Mouse (Mus musculus) heart, embryonic 11.5 days (tissue): ENCODE data around the gene Xpnpep3. TPM values are rescaled to one million over a fixed set of nuclear protein-coding genes. Genes with fewer than 3 reads are reported as not detected.

Experiments used
- ATAC-seq: fragments of 200-750 bp; cut with Nextera tagmentation; replicated peaks from 2 replicates; pipeline ENCODE4 v1.8.0; 2017; ENCODE audit warnings: moderate library complexity; ENCODE audit not compliant: insufficient number of reproducible peaks, low FRiP score, low TSS enrichment
- H3K27ac ChIP-seq: fragments of 300-500 bp; sonication (generic); 2 replicates; pipeline ENCODE4 v1.5.1; 2014; ENCODE audit warnings: mild to moderate bottlenecking, low read depth, low read length
- H3K27me3 ChIP-seq: fragments of 300-500 bp; sonication (generic); 2 replicates; pipeline ENCODE4 v1.6.1; 2014; ENCODE audit warnings: mild to moderate bottlenecking, low read length, mixed read lengths; ENCODE audit not compliant: control insufficient read depth, insufficient read depth
- H3K36me3 ChIP-seq: fragments of 300-500 bp; sonication (generic); 2 replicates; pipeline ENCODE4 v1.6.1; 2014; ENCODE audit warnings: mild to moderate bottlenecking, low read length, moderate library complexity, mixed read lengths; ENCODE audit not compliant: control insufficient read depth, insufficient read depth
- H3K4me1 ChIP-seq: fragments of 300-500 bp; sonication (generic); 2 replicates; pipeline ENCODE4 v1.6.1; 2014; ENCODE audit warnings: low read length; ENCODE audit not compliant: control insufficient read depth, insufficient read depth
- H3K4me2 ChIP-seq: fragments of 300-500 bp; sonication (generic); 2 replicates; pipeline ENCODE4 v1.6.1; 2014; ENCODE audit warnings: mild to moderate bottlenecking, moderate library complexity
- H3K4me3 ChIP-seq: fragments of 300-500 bp; sonication (generic); 2 replicates; pipeline ENCODE4 v1.5.1; 2014; ENCODE audit warnings: low read depth, low read length
- H3K9ac ChIP-seq: fragments of 300-500 bp; sonication (generic); 2 replicates; pipeline ENCODE4 v1.6.1; 2014; ENCODE audit warnings: mild to moderate bottlenecking, low read depth, low read length, moderate library complexity
- H3K9me3 ChIP-seq: fragments of 300-500 bp; sonication (generic); replicated peaks from 2 replicates; pipeline ENCODE4 v1.6.1; 2016; ENCODE audit warnings: low read length; ENCODE audit not compliant: control insufficient read depth
- WGBS: fragments of 180-500 bp; shearing (Covaris S2); extraction: QIAGEN DNeasy Blood & Tissue Kit; methylation state at CpG from one replicate; pipeline ENCODE4 v1.1.7; 2014; ENCODE audit not compliant: insufficient replicate concordance; 5-methylcytosine and 5-hydroxymethylcytosine counted together
- polyA plus RNA-seq: library from polyadenylated mRNA; unstranded; fragments of >200 nt; fragmentation: Nextera tagmentation; extraction: Ambion mirVana; gene quantifications from 2 replicates; pipeline ENCODE4 v1.2.1, GENCODE M21; 2014

Xpnpep3 gene
- polyA plus RNA-seq, 1 experiment from 2014 or later = 9.6 TPM

GRCm38 (mm10) chr15:81461523-81461922, 61.6 kb downstream of the Xpnpep3 start:
- Histone ChIP-seq H3K4me3 (no peak overlapping the region), H3K36me3 (no peaks in the 10 kb centered on the region; the same call in 1 of the 2 replicates), H3K4me1 (peaks cover 3% of the 10 kb centered on the region; the same call in 1 of the 2 replicates), H3K27ac (no peak overlapping the region), H3K4me2 (no peak overlapping the region), H3K27me3 (no peaks in the 10 kb centered on the region), H3K9me3 (no peaks in the 10 kb centered on the region), H3K9ac (no peak overlapping the region)
- 76% methylated on average over 7 of the region's 7 CpGs for WGBS
- no peak for ATAC-seq

- peak overlapping the region; percentile 87 for H3K27ac ChIP-seq
- H3K36me3 ChIP-seq = peaks cover 13% of the 10 kb centered on the region
- peaks cover 8% of the 10 kb centered on the region for H3K4me1 ChIP-seq
- ATAC-seq = no peak
- H3K9me3 ChIP-seq = no peaks in the 10 kb centered on the region
- peak overlapping the region; percentile 64 for H3K4me3 ChIP-seq
- 74% methylated on average over 12 of the region's 12 CpGs for WGBS
- peak overlapping the region; percentile 79 for H3K9ac ChIP-seq
- H3K27me3 ChIP-seq = no peaks in the 10 kb centered on the region
- H3K4me2 ChIP-seq = peak overlapping the region; percentile 75
Observed at GRCm38 (mm10) chr15:81465016-81465660, 65.2 kb downstream of the Xpnpep3 start.

GRCm38 (mm10) chr15:81465901-81466737, 66.2 kb downstream of the Xpnpep3 start, which contains the start of gene Rbx1:
Gene Rbx1, plus strand, starts transcription at chr15:81466296.
- H3K4me1 ChIP-seq = peaks cover 8% of the 10 kb centered on the region
- WGBS = under 1% methylated on average over 60 of the region's 62 CpGs

GRCm38 (mm10) chr15:81466738-81467113, 66.8 kb downstream of the Xpnpep3 start:
- peak overlapping the region; percentile 87 for H3K27ac ChIP-seq
- peak overlapping the region; percentile 66 for H3K4me2 ChIP-seq
- H3K27me3 ChIP-seq = no peaks in the 10 kb centered on the region
- peak overlapping the region; percentile 64 for H3K4me3 ChIP-seq
- 0% methylated on average over 15 of the region's 15 CpGs for WGBS
- peaks cover 8% of the 10 kb centered on the region for H3K4me1 ChIP-seq
- H3K36me3 ChIP-seq = peaks cover 25% of the 10 kb centered on the region
- H3K9me3 ChIP-seq = no peaks in the 10 kb centered on the region
- ATAC-seq = no peak; the same call in 1 of the 2 replicates
- H3K9ac ChIP-seq = peak overlapping the region; percentile 79

More at GRCm38 (mm10) chr15:81465901-81466737, 66.2 kb downstream of the Xpnpep3 start, which contains the start of gene Rbx1:
- peak; percentile 97 for ATAC-seq
- Histone ChIP-seq H3K9ac (peak within 1 kb of the TSS; percentile 79), H3K27me3 (no peaks in the 10 kb centered on the region), H3K4me3 (peak within 1 kb of the TSS; percentile 64), H3K4me2 (peak within 1 kb of the TSS; percentile 75), H3K27ac (peak within 1 kb of the TSS; percentile 87), H3K36me3 (peaks cover 19% of the 10 kb centered on the region), H3K9me3 (no peaks in the 10 kb centered on the region)

DNA sequence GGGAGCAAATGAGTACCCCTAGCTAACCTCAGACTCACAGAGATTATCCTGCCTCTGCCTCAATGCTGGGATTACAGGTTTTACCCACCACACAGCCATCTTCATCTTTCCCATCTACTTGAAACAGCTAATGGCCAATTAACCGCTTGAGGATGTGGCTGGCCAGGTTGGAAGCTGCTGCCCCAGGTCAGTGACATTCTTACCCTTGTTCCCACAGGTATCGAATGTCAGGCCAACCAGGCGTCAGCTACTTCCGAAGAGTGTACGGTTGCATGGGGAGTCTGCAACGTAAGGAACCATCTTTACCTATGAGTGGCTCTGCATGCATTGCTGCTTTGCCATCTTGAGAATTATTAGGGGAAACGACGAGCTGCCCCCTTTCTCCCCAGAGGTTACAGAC, 70.8 kb downstream of the Xpnpep3 start:
- Histone ChIP-seq H3K4me2 (no peak overlapping the region), H3K4me3 (no peak overlapping the region), H3K4me1 (peaks cover 5% of the 10 kb centered on the region), H3K36me3 (peaks cover 45% of the 10 kb centered on the region), H3K27ac (no peak overlapping the region), H3K9me3 (no peaks in the 10 kb centered on the region), H3K27me3 (no peaks in the 10 kb centered on the region), H3K9ac (no peak overlapping the region)
- ATAC-seq = no peak
- WGBS = 82% methylated on average over 8 of the region's 8 CpGs

DNA sequence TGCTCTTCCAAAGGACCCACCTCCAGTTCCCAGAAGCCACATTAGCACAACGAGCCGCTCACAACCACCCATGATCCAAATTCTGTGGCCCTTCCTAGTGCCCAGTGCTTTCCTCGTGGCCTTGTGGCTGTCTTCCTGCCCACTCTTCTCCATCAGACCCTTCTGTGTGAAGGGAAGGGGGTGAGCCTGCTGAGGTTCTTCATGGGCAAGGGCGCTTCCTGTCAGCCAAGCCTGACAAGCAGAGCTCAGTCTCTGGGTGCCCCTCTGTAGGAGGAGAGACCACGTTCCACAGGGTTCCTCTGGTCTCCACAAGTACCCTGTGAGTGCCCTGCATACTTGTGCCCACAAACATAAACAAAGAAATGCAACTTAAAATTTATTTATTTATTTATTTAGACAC, 72.3 kb downstream of the Xpnpep3 start:
- no peak for ATAC-seq
- Histone ChIP-seq H3K27me3 (no peaks in the 10 kb centered on the region), H3K4me1 (peaks cover 4% of the 10 kb centered on the region), H3K36me3 (peaks cover 45% of the 10 kb centered on the region), H3K27ac (no peak overlapping the region), H3K9me3 (no peaks in the 10 kb centered on the region), H3K9ac (no peak overlapping the region), H3K4me3 (no peak overlapping the region), H3K4me2 (no peak overlapping the region)
- 94% methylated on average over 5 of the region's 5 CpGs for WGBS

DNA sequence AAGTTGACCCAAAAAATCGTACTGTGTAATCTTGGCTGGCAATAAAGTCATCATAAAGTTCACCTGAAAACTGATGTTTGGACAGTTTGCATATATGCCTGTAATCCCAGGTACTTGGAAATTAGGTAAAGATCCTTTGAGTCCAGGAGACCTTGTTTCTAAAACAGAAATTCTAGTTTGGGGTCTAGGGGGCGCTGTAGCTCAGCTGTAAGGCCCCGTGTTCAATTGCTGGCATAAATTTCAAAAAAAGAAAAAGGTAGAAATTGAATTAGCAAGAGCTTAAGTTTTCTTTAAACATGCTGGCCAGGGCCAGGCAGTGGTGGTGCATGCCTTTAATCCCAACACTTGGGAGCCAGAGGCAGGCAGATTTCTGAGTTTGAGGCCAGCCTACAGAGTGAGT, 75.7 kb downstream of the Xpnpep3 start:
- Histone ChIP-seq H3K4me1 (no peaks in the 10 kb centered on the region), H3K27me3 (no peaks in the 10 kb centered on the region), H3K4me2 (no peak overlapping the region), H3K36me3 (peaks cover 30% of the 10 kb centered on the region), H3K9me3 (no peaks in the 10 kb centered on the region), H3K4me3 (no peak overlapping the region), H3K9ac (no peak overlapping the region), H3K27ac (no peak overlapping the region)
- WGBS = 40% methylated on average over 3 of the region's 3 CpGs
- no peak for ATAC-seq

DNA sequence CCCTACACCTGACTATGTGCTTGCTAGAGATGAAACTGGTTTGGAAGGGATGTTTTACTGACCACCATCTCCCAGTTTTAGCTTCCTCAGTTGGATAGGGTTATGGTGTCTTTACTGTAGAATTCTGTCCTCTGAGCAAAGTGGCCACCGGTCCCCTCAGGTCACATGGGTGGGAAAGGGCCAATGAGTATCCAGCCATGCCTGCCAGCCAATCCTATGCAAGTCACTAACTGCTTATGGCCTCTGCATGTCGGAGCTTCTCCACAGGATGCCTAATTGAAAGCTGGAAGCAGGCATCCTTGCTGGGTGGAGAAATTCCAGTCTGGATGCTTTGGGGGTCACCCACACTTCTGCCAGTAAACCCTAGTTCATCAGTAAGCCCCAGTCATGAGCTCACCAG, 76.7 kb downstream of the Xpnpep3 start:
- Histone ChIP-seq H3K9me3 (no peaks in the 10 kb centered on the region), H3K4me1 (no peaks in the 10 kb centered on the region), H3K4me2 (peak overlapping the region; percentile 4; the same call in 1 of the 2 replicates), H3K27ac (no peak overlapping the region; the same call in 1 of the 2 replicates), H3K4me3 (no peak overlapping the region), H3K9ac (no peak overlapping the region), H3K36me3 (peaks cover 21% of the 10 kb centered on the region), H3K27me3 (no peaks in the 10 kb centered on the region)
- no peak for ATAC-seq
- 3% methylated on average over 2 of the region's 2 CpGs for WGBS
